Mouse (Mus musculus) C2C12 (cell line): Measurements from ENCODE around the gene Ube2j2. TPM values are rescaled to one million over a fixed set of nuclear protein-coding genes. Genes with fewer than 3 reads are reported as not detected.

Experiments used
- H3K27me3 ChIP-seq: one replicate; pipeline ENCODE4 v1.6.1; 2011; ENCODE audit not compliant: control insufficient read depth, insufficient read depth, insufficient read length
- H3K36me3 ChIP-seq: one replicate; pipeline ENCODE4 v1.6.1; 2011; ENCODE audit not compliant: control insufficient read depth, insufficient read depth
- H3K4me3 ChIP-seq: one replicate; pipeline ENCODE4 v1.5.1; 2011; ENCODE audit warnings: mild to moderate bottlenecking, control low read depth; ENCODE audit not compliant: poor library complexity, insufficient read depth, severe bottlenecking
- H3K79me2 ChIP-seq: one replicate; pipeline ENCODE4 v1.6.1; 2011; ENCODE audit not compliant: control insufficient read depth, insufficient read depth
- H3K79me3 ChIP-seq: one replicate; pipeline ENCODE4 v1.6.1; 2011; ENCODE audit warnings: low read depth, control low read depth
- H3ac ChIP-seq: one replicate; pipeline ENCODE3; 2011; ENCODE audit warnings: low read depth; ENCODE audit not compliant: control insufficient read depth, insufficient read length
- CEBPB ChIP-seq: IDR thresholded peaks from one replicate; pipeline ENCODE4 v1.6.1; 2011; ENCODE audit warnings: low read depth, mild to moderate bottlenecking, control low read depth, moderate library complexity
- CTCF ChIP-seq: IDR thresholded peaks from one replicate; pipeline ENCODE4 v1.5.1; 2011; ENCODE audit not compliant: control insufficient read depth, insufficient read depth, insufficient read length
- FOSL1 ChIP-seq: IDR thresholded peaks from one replicate; pipeline ENCODE4 v1.8.0; 2011; ENCODE audit warnings: mild to moderate bottlenecking, low read length; ENCODE audit not compliant: poor library complexity, insufficient read depth, severe bottlenecking
- MAX ChIP-seq: IDR thresholded peaks from one replicate; pipeline ENCODE4 v1.6.1; 2011; ENCODE audit warnings: mild to moderate bottlenecking, control low read depth
- MYOD1 ChIP-seq: IDR thresholded peaks from one replicate; pipeline ENCODE4 v1.6.1; 2011; ENCODE audit warnings: low read depth; ENCODE audit not compliant: control insufficient read depth, insufficient read length
- MYOG ChIP-seq: IDR thresholded peaks from one replicate; pipeline ENCODE4 v1.6.1; 2011; ENCODE audit not compliant: control insufficient read depth, insufficient read length; ENCODE audit errors: extremely low read depth
- USF1 ChIP-seq: IDR thresholded peaks from one replicate; pipeline ENCODE4 v1.6.1; 2011; ENCODE audit warnings: low read depth, mild to moderate bottlenecking, control low read depth, moderate library complexity
- long read RNA-seq, 2 experiments: library from polyadenylated mRNA; unstranded; transcript quantifications; one replicate each; pipeline ENCODE4 v2.0.0; 2019 to 2020
- polyA plus RNA-seq: library from polyadenylated mRNA; unstranded; fragments of >200 nt; fragmentation: generic; extraction: Trizol; gene quantifications from one replicate; pipeline ENCODE4 v1.2.1, GENCODE M21; 2012; ENCODE audit warnings: missing spikeins

The Ube2j2 gene
- 68.2 TPM for polyA plus RNA-seq
- long read RNA-seq, experiment 1, transcript Ube2j2-202 (7 exons, 1,309 nt): major isoform, 52 of 125 reads
- long read RNA-seq, experiment 1, transcript Ube2j2-213 (7 exons, 3,339 nt): minor isoform, 19 of 125 reads
- long read RNA-seq, experiment 1, transcript Ube2j2-205 (8 exons, 1,434 nt): minor isoform, 21 of 125 reads
- long read RNA-seq, experiment 1, transcript Ube2j2-201 (8 exons, 3,483 nt): minor isoform, 7 of 125 reads
- long read RNA-seq, experiment 1, partial matches to known transcripts: 16 of 125 reads
- long read RNA-seq, experiment 1, other reads (novel, unspliced or antisense): 9 of 125 reads
- long read RNA-seq, experiment 2, transcript Ube2j2-213 (7 exons, 3,339 nt): minor isoform, 5 of 127 reads
- long read RNA-seq, experiment 2, transcript Ube2j2-202 (7 exons, 1,309 nt): minor isoform, 42 of 127 reads
- long read RNA-seq, experiment 2, transcript Ube2j2-205 (8 exons, 1,434 nt): major isoform, 56 of 127 reads
- long read RNA-seq, experiment 2, transcript Ube2j2-201 (8 exons, 3,483 nt): minor isoform, 13 of 127 reads
- long read RNA-seq, experiment 2, partial matches to known transcripts: 2 of 127 reads
- long read RNA-seq, experiment 2, other reads (novel, unspliced or antisense): 9 of 127 reads

DNA sequence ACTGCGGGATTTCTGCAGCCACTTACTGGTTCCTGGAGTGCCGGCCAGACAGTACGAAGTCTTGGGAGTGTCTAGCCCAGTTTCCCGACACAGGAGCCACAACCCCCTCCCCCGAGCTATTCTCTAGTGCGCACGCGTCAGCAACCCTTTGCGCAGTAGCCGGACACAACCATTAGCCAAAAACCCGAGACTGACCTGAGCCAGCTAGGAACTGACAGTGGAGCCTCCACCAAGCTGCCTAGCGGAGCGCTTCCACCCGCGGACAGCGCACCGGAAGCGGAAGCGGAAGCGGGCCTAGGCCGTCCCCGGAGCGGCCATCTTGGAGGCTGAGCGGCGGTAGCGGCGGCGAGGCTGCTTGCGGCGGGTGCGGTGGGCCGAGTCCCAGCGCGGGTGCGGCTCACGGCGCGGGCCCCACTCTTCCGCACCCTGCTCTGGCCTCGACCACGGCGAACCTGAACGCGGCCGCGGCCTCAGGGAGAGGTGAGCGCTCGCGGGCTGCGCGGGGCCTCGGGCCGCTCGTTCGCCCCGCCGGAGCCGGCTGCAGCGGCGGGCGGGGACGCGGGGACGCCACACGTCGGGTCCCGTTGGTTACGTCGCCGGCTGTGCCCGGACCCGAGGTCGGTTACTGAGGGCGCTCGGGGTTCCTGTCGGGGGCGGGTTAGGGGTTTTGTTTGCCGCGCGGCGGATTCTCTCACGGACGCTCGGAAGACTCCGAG lies at the start of gene Ube2j2:
TSS of gene Ube2j2 (plus strand) at position 298 of the 716 bp plus-strand sequence.
- peak within 1 kb of the TSS; percentile 92 for H3K4me3 ChIP-seq
- H3K36me3 ChIP-seq: peaks cover 23% of the 10 kb centered on the region
- no peaks in the 10 kb centered on the region for H3K27me3 ChIP-seq
- peaks cover 58% of the 10 kb centered on the region for H3K79me2 ChIP-seq
- no peak for TF ChIP-seq MYOG
- peak; percentile 66 for TF ChIP-seq MAX
- TF ChIP-seq MYOD1: no peak
- TF ChIP-seq CTCF: no peak
- peaks cover 45% of the 10 kb centered on the region for H3K79me3 ChIP-seq
- H3ac ChIP-seq: peak within 1 kb of the TSS; percentile 94

GRCm38 (mm10) chr4:155894311-155894881 lies 49.2 kb upstream of the Ube2j2 start:
- peaks cover 45% of the 10 kb centered on the region for H3K79me3 ChIP-seq
- H3K4me3 ChIP-seq: peak overlapping the region; percentile 21

DNA sequence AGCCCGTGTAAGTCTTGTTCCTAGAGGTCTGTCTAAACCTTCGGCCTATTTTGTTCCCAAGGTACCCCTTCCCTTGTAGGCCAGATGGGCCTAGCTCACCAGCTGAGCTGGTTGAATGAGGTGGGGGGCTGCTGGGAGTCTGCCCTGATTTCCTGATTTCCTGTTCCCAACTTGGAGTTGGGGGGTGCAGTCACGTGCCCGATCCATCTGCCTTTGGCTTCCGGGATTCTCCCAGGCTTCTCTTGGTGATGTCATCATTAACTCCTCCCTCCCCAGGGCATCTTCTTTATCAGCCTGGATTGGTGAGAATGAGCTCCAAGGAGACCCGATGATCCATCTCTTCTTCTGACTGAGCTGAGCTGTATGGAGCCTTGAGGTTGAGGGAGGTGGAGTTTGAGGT lies 48.4 kb upstream of the Ube2j2 start:
- no peak overlapping the region for H3ac ChIP-seq
- TF ChIP-seq USF1 (peak; percentile 90), MYOG (no peak)
- H3K79me3 ChIP-seq: peaks cover 45% of the 10 kb centered on the region
- H3K27me3 ChIP-seq: no peaks in the 10 kb centered on the region
- no peak overlapping the region for H3K4me3 ChIP-seq
- peaks cover 21% of the 10 kb centered on the region for H3K36me3 ChIP-seq
- H3K79me2 ChIP-seq: peaks cover 61% of the 10 kb centered on the region

More at GRCm38 (mm10) chr4:155894311-155894881, 49.2 kb upstream of the Ube2j2 start:
- Histone ChIP-seq H3K79me2 (peaks cover 70% of the 10 kb centered on the region), H3K27me3 (no peaks in the 10 kb centered on the region), H3ac (peak overlapping the region; percentile 55), H3K36me3 (peaks cover 22% of the 10 kb centered on the region)
- TF ChIP-seq USF1 (no peak), MYOD1 (peak; percentile 54)

- no peak overlapping the region for H3ac ChIP-seq
- H3K79me2 ChIP-seq: peaks cover 55% of the 10 kb centered on the region
- TF ChIP-seq CTCF (no peak), MAX (no peak), FOSL1 (no peak), CEBPB (no peak), MYOG (no peak), MYOD1 (no peak), USF1 (no peak)
- no peaks in the 10 kb centered on the region for H3K27me3 ChIP-seq
- H3K4me3 ChIP-seq: no peak overlapping the region
- H3K36me3 ChIP-seq: peaks cover 21% of the 10 kb centered on the region
- H3K79me3 ChIP-seq: peaks cover 41% of the 10 kb centered on the region
These were observed 47.8 kb upstream of the Ube2j2 start for GRCm38 (mm10) chr4:155895826-155896225.

DNA sequence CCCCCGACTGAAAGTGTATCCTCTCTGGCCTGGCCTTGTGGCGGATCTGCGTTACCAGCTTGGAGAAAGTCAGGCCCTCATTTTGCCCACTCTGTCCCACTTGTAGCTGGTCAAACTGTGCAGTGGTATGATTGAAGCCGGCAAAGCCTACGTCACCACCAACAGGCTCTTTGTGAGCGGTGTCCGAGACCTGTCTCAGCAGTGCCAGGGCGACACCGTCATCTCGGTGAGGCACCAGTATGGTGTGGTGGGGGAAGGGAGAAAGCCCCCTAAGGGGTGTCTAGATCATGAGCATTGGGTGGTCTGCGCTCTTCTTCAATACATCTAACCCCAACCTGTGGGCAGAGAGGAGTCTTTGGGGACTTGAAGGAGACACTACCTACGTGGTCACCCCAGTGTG lies 47.2 kb upstream of the Ube2j2 start:
- Histone ChIP-seq H3K4me3 (no peak overlapping the region), H3K79me3 (peaks cover 39% of the 10 kb centered on the region), H3ac (no peak overlapping the region), H3K27me3 (no peaks in the 10 kb centered on the region), H3K79me2 (peaks cover 49% of the 10 kb centered on the region), H3K36me3 (peaks cover 27% of the 10 kb centered on the region)
- TF ChIP-seq FOSL1: no peak
- TF ChIP-seq MAX: no peak
- TF ChIP-seq MYOD1: no peak
- no peak for TF ChIP-seq USF1
- no peak for TF ChIP-seq MYOG
- TF ChIP-seq CTCF: no peak
- no peak for TF ChIP-seq CEBPB

DNA sequence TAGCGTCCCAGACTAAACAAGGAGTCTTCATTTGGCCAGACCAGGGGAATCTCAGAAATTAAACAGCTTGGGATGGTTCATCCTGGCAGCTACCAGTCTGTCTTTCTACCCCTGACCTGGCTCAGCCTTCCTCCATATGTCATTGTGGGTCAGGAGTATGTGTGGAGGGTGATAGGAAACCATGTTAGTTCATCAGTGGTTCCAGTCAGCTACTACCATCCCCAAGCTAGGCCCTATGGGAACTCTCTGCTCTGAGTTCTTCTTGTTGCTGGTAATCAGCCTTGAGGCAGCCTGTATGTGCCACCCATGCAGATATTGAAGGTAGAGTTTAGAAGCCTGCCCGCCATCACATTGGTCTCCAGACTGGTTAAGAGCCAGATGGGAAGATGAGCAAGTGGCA lies 45.3 kb upstream of the Ube2j2 start:
- no peak for TF ChIP-seq MYOG
- no peak for TF ChIP-seq FOSL1
- no peak for TF ChIP-seq MAX
- no peak for TF ChIP-seq CEBPB
- TF ChIP-seq MYOD1: no peak
- no peak for TF ChIP-seq CTCF
- TF ChIP-seq USF1: no peak
- peaks cover 43% of the 10 kb centered on the region for H3K36me3 ChIP-seq
- H3K4me3 ChIP-seq: no peak overlapping the region
- peaks cover 30% of the 10 kb centered on the region for H3K79me3 ChIP-seq
- no peak overlapping the region for H3ac ChIP-seq
- H3K79me2 ChIP-seq: peaks cover 36% of the 10 kb centered on the region
- no peaks in the 10 kb centered on the region for H3K27me3 ChIP-seq
